Mouse (Mus musculus): Measurements from ENCODE around the gene Rasal2. TPM values are rescaled to one million over a fixed set of nuclear protein-coding genes. Genes with fewer than 3 reads are reported as not detected.

Gene Rasal2
- 0.63 and 0.93 TPM in 2 replicates for polyA plus RNA-seq (2012; rRNA removed)

GRCm38 (mm10) chr1:157412454-157413369, at the start of gene Rasal2:
Gene Rasal2 (minus strand): TSS chr1:157412595.

GRCm38 (mm10) chr1:157458421-157459208, 46.2 kb upstream of the Rasal2 start, which contains the start of gene Cryzl2:
Gene Cryzl2 (plus strand): TSS chr1:157458577.

GRCm38 (mm10) chr1:157108580-157108979, 303.8 kb downstream of the Rasal2 start, which contains the start of gene Tex35:
Gene Tex35 (minus strand): TSS chr1:157108680.

Other genes starting within 250 kb of the Rasal2 start
- gene Cryzl2, start 46.0 kb upstream of the Rasal2 start, polyA plus RNA-seq (2012; rRNA removed): 3.3 TPM in 2 replicates
- 5.5 and 7.2 TPM in 2 replicates for gene Sec16b, start 94.1 kb upstream of the Rasal2 start, polyA plus RNA-seq (2012; rRNA removed)